Mouse (Mus musculus) intestine, embryonic 15.5 days (tissue): ENCODE results near the gene Foxn1. TPM values are rescaled to one million over a fixed set of nuclear protein-coding genes. Genes with fewer than 3 reads are reported as not detected.

Experiments
- ATAC-seq: fragments of 200-750 bp; cut with Nextera tagmentation; 2 replicates; pipeline ENCODE4 v1.8.0; 2017; ENCODE audit warnings: moderate TSS enrichment, moderate library complexity
- H3K27ac ChIP-seq: fragments of 300-500 bp; sonication (generic); 2 replicates; pipeline ENCODE4 v1.5.1; 2015; ENCODE audit warnings: mild to moderate bottlenecking, inconsistent platforms
- H3K27me3 ChIP-seq: fragments of 300-500 bp; sonication (generic); replicated peaks from 2 replicates; pipeline ENCODE4 v1.6.1; 2015; ENCODE audit warnings: inconsistent platforms
- H3K36me3 ChIP-seq: fragments of 300-500 bp; sonication (generic); 2 replicates; pipeline ENCODE4 v1.6.1; 2015; ENCODE audit warnings: inconsistent platforms
- H3K4me1 ChIP-seq: fragments of 300-500 bp; sonication (generic); replicated peaks from 2 replicates; pipeline ENCODE4 v1.6.1; 2015; ENCODE audit warnings: inconsistent platforms
- H3K4me2 ChIP-seq: fragments of 300-500 bp; sonication (generic); replicated peaks from 2 replicates; pipeline ENCODE4 v1.6.1; 2015; ENCODE audit warnings: mild to moderate bottlenecking, inconsistent platforms
- H3K4me3 ChIP-seq: fragments of 300-500 bp; sonication (generic); replicated peaks from 2 replicates; pipeline ENCODE4 v1.5.1; 2015; ENCODE audit warnings: inconsistent platforms
- H3K9ac ChIP-seq: fragments of 300-500 bp; sonication (generic); 2 replicates; pipeline ENCODE4 v1.6.1; 2015; ENCODE audit warnings: inconsistent platforms
- H3K9me3 ChIP-seq: fragments of 300-500 bp; sonication (generic); 2 replicates; pipeline ENCODE4 v1.6.1; 2016; ENCODE audit warnings: inconsistent platforms
- WGBS: fragments of 180-500 bp; shearing (Covaris S2); methylation state at CpG from one replicate; pipeline ENCODE4 v1.1.7; 2015; 5-methylcytosine and 5-hydroxymethylcytosine counted together
- polyA plus RNA-seq: library from polyadenylated mRNA; unstranded; fragments of >200 nt; fragmentation: Nextera tagmentation; extraction: Ambion mirVana; gene quantifications from 2 replicates; pipeline ENCODE4 v1.2.1, GENCODE M21; 2015

Gene Foxn1
- polyA plus RNA-seq, 1 experiment from 2014 or later = not detected

- WGBS = 58% methylated on average over 4 of the region's 4 CpGs
Measured at GRCm38 (mm10) chr11:78349441-78350358, 36.7 kb downstream of the Foxn1 start.

GRCm38 (mm10) chr11:78348474-78348873, 37.9 kb downstream of the Foxn1 start:
- H3K9ac ChIP-seq = no peak overlapping the region

More at GRCm38 (mm10) chr11:78349441-78350358, 36.7 kb downstream of the Foxn1 start:
- Histone ChIP-seq H3K27ac (peak overlapping the region; percentile 33; the same call in 1 of the 2 replicates), H3K36me3 (no peaks in the 10 kb centered on the region), H3K9me3 (no peaks in the 10 kb centered on the region), H3K4me2 (no peak overlapping the region), H3K9ac (no peak overlapping the region), H3K4me3 (no peak overlapping the region), H3K4me1 (peaks cover 31% of the 10 kb centered on the region), H3K27me3 (no peaks in the 10 kb centered on the region)
- peak; percentile 50 for ATAC-seq

GRCm38 (mm10) chr11:78347908-78348307, 38.5 kb downstream of the Foxn1 start:
- Histone ChIP-seq H3K27ac (no peak overlapping the region), H3K9me3 (no peaks in the 10 kb centered on the region), H3K4me3 (no peak overlapping the region), H3K36me3 (no peaks in the 10 kb centered on the region), H3K27me3 (no peaks in the 10 kb centered on the region), H3K4me1 (peaks cover 42% of the 10 kb centered on the region), H3K9ac (no peak overlapping the region), H3K4me2 (no peak overlapping the region)
- no peak for ATAC-seq
- WGBS = 83% methylated on average over 9 of the region's 9 CpGs

More at GRCm38 (mm10) chr11:78348474-78348873, 37.9 kb downstream of the Foxn1 start:
- no peaks in the 10 kb centered on the region for H3K36me3 ChIP-seq
- peaks cover 40% of the 10 kb centered on the region for H3K4me1 ChIP-seq
- no peak overlapping the region for H3K4me3 ChIP-seq
- no peaks in the 10 kb centered on the region for H3K27me3 ChIP-seq
- H3K27ac ChIP-seq = no peak overlapping the region
- 51% methylated on average over 7 of the region's 7 CpGs for WGBS
- H3K4me2 ChIP-seq = no peak overlapping the region
- H3K9me3 ChIP-seq = no peaks in the 10 kb centered on the region
- ATAC-seq = no peak

GRCm38 (mm10) chr11:78347070-78347754, 39.1 kb downstream of the Foxn1 start:
- Histone ChIP-seq H3K27ac (no peak overlapping the region), H3K36me3 (no peaks in the 10 kb centered on the region), H3K4me2 (no peak overlapping the region), H3K4me1 (peaks cover 45% of the 10 kb centered on the region), H3K9ac (no peak overlapping the region), H3K27me3 (no peaks in the 10 kb centered on the region), H3K9me3 (no peaks in the 10 kb centered on the region), H3K4me3 (no peak overlapping the region)
- WGBS = 91% methylated on average over 10 of the region's 10 CpGs
- no peak for ATAC-seq

GRCm38 (mm10) chr11:78346326-78347069, 39.9 kb downstream of the Foxn1 start:
- Histone ChIP-seq H3K27me3 (no peaks in the 10 kb centered on the region), H3K27ac (no peak overlapping the region), H3K36me3 (no peaks in the 10 kb centered on the region), H3K9me3 (no peaks in the 10 kb centered on the region), H3K4me3 (no peak overlapping the region), H3K4me2 (no peak overlapping the region), H3K4me1 (peaks cover 45% of the 10 kb centered on the region), H3K9ac (no peak overlapping the region)
- no peak for ATAC-seq
- 78% methylated on average over 6 of the region's 6 CpGs for WGBS

GRCm38 (mm10) chr11:78345801-78346200, 40.6 kb downstream of the Foxn1 start:
- H3K9ac ChIP-seq = peak overlapping the region; percentile 23; the same call in 1 of the 2 replicates
- no peaks in the 10 kb centered on the region for H3K36me3 ChIP-seq
- no peaks in the 10 kb centered on the region for H3K27me3 ChIP-seq
- no peak for ATAC-seq
- no peak overlapping the region for H3K4me3 ChIP-seq
- peaks cover 45% of the 10 kb centered on the region for H3K4me1 ChIP-seq
- no peaks in the 10 kb centered on the region for H3K9me3 ChIP-seq
- 0 out of 2 replicates have a peak overlapping the region, but pooled peaks have one; percentile 33 for H3K27ac ChIP-seq
- peak overlapping the region; percentile 92; the same call in 1 of the 2 replicates for H3K4me2 ChIP-seq
- 69% methylated on average over 7 of the region's 7 CpGs for WGBS

- peak overlapping the region; percentile 92 for H3K4me2 ChIP-seq
- no peaks in the 10 kb centered on the region for H3K27me3 ChIP-seq
- 0 out of 2 replicates have a peak overlapping the region, but pooled peaks have one; percentile 4 for H3K4me3 ChIP-seq
- H3K4me1 ChIP-seq = peaks cover 43% of the 10 kb centered on the region
- ATAC-seq = no peak
- WGBS = 50% methylated on average over 8 of the region's 8 CpGs
- no peaks in the 10 kb centered on the region for H3K36me3 ChIP-seq
- peak overlapping the region; percentile 33; the same call in 1 of the 2 replicates for H3K27ac ChIP-seq
- H3K9ac ChIP-seq = peak overlapping the region; percentile 23; the same call in 1 of the 2 replicates
- no peaks in the 10 kb centered on the region for H3K9me3 ChIP-seq
Measured at GRCm38 (mm10) chr11:78344890-78345715, 41.3 kb downstream of the Foxn1 start.

GRCm38 (mm10) chr11:78344328-78344889, 41.9 kb downstream of the Foxn1 start:
- ATAC-seq = no peak
- Histone ChIP-seq H3K27ac (peak overlapping the region; percentile 87), H3K9ac (peak overlapping the region; percentile 92), H3K4me3 (peak overlapping the region; percentile 91), H3K9me3 (no peaks in the 10 kb centered on the region), H3K4me1 (peaks cover 36% of the 10 kb centered on the region), H3K4me2 (peak overlapping the region; percentile 92), H3K36me3 (peaks cover under 1% of the 10 kb centered on the region; the same call in 1 of the 2 replicates), H3K27me3 (no peaks in the 10 kb centered on the region)
- WGBS = 67% methylated on average over 6 of the region's 6 CpGs

GRCm38 (mm10) chr11:78343381-78344327, 42.7 kb downstream of the Foxn1 start, which contains the start of gene Unc119:
Gene Unc119, plus strand, starts transcription at chr11:78343482.
- Histone ChIP-seq H3K4me1 (peaks cover 34% of the 10 kb centered on the region), H3K27me3 (no peaks in the 10 kb centered on the region), H3K4me2 (peak within 1 kb of the TSS; percentile 92), H3K27ac (peak within 1 kb of the TSS; percentile 87), H3K9ac (peak within 1 kb of the TSS; percentile 92), H3K36me3 (peaks cover 8% of the 10 kb centered on the region), H3K9me3 (no peaks in the 10 kb centered on the region), H3K4me3 (peak within 1 kb of the TSS; percentile 91)
- ATAC-seq = peak; percentile 88
- under 1% methylated on average over 63 of the region's 66 CpGs for WGBS

- Histone ChIP-seq H3K4me3 (no peak overlapping the region), H3K27me3 (no peaks in the 10 kb centered on the region), H3K27ac (no peak overlapping the region), H3K9me3 (no peaks in the 10 kb centered on the region), H3K4me2 (no peak overlapping the region), H3K9ac (no peak overlapping the region), H3K36me3 (peaks cover 8% of the 10 kb centered on the region), H3K4me1 (peaks cover 33% of the 10 kb centered on the region)
- no peak for ATAC-seq
- 83% methylated on average over 12 of the region's 12 CpGs for WGBS
Measured at GRCm38 (mm10) chr11:78341702-78342101, 44.7 kb downstream of the Foxn1 start.
